Mouse (Mus musculus): Measurements from ENCODE around the gene Tbl1xr1. TPM values are rescaled to one million over a fixed set of nuclear protein-coding genes. Genes with fewer than 3 reads are reported as not detected.

Gene Tbl1xr1
- polyA plus RNA-seq (2016; fragmentation: Nextera tagmentation; extraction: Ambion mirVana): 23.0 and 25.7 TPM in 2 replicates

DNA sequence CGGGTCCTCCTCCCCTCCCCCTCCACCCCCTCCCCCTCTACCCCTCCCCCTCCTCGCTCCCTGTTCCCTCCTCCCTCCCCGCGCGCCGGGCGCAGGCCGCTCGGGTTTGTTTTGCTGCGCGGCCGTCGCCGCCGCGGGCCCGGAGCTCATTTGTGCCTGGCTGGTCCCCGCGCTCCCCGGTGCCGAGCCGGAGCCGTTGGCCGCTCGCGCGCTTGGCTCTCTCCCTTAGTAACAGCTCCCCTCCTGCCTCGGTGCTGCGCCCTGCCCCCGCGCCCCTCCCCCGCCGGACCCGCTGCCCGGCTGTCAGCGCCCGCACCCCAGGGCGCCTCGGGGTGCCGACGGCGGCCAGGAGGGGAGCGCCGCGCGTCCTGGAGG, at the start of gene Tbl1xr1:
TSS of gene Tbl1xr1 (plus strand) at position 92 of the 375 bp plus-strand sequence.
- Histone ChIP-seq H3K27ac (replicated peaks) (peak within 1 kb of the TSS; percentile 99), H3K9me3 (no peaks in the 10 kb centered on the region)
- WGBS: 0% methylated on average over 37 of the region's 46 CpGs

GRCm38 (mm10) chr3:22038004-22038403, 38.4 kb upstream of the Tbl1xr1 start:
- H3K36me3 ChIP-seq (replicated peaks): no peaks in the 10 kb centered on the region
- WGBS: 13% methylated on average over 4 of the region's 4 CpGs
- H3K4me3 ChIP-seq: no peak overlapping the region
- no peaks in the 10 kb centered on the region for H3K9me3 ChIP-seq
- peaks cover 4% of the 10 kb centered on the region; the same call in 1 of the 2 replicates for H3K4me1 ChIP-seq
- no peak for DNase-seq (ENCODE audit: low spot score)
- H3K27ac ChIP-seq (replicated peaks): no peak overlapping the region
- H3K27me3 ChIP-seq (replicated peaks; ENCODE audit: low read depth, poor library complexity, severe bottlenecking): no peaks in the 10 kb centered on the region

More for the DNA sequence above, at the start of gene Tbl1xr1:
- Histone ChIP-seq H3K4me3 (peak within 1 kb of the TSS; percentile 89), H3K4me1 (peaks cover 35% of the 10 kb centered on the region), H3K36me3 (replicated peaks) (peaks cover 11% of the 10 kb centered on the region), H3K27me3 (replicated peaks; ENCODE audit: low read depth, poor library complexity, severe bottlenecking) (no peaks in the 10 kb centered on the region)
- no peak for DNase-seq (ENCODE audit: low spot score)

- WGBS: 89% methylated on average over 8 of the region's 8 CpGs
- peaks cover 3% of the 10 kb centered on the region; the same call in 1 of the 2 replicates for H3K9me3 ChIP-seq
- H3K4me3 ChIP-seq: no peak overlapping the region
- no peak overlapping the region for H3K27ac ChIP-seq (replicated peaks)
- DNase-seq (ENCODE audit: low spot score): no peak
- H3K4me1 ChIP-seq: peaks cover 4% of the 10 kb centered on the region; the same call in 1 of the 2 replicates
- no peaks in the 10 kb centered on the region for H3K27me3 ChIP-seq (replicated peaks; ENCODE audit: low read depth, poor library complexity, severe bottlenecking)
- no peaks in the 10 kb centered on the region for H3K36me3 ChIP-seq (replicated peaks)
Measured at GRCm38 (mm10) chr3:22039036-22039795, 37.2 kb upstream of the Tbl1xr1 start.

DNA sequence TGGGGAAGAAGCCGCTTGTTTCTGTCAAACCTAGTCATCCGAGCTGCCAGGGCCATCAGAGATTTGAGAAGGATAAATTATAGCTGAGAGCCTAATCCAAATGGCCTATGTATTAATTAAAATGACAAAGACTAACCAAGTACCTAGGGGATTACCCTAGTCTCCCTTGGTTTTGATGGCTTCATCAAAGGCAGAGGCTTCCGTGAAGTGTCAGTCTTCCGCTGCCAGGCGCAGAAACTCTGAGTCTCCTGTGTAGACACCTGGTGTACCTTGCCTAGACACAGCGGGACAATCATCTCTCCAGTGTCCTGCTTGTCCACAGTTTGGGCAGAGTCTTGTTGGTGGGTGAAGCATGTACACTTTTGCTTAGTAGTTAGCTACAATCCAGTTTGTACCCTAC, 35.8 kb upstream of the Tbl1xr1 start:
- DNase-seq (ENCODE audit: low spot score): no peak
- H3K36me3 ChIP-seq (replicated peaks): no peaks in the 10 kb centered on the region
- 74% methylated on average over 6 of the region's 6 CpGs for WGBS

DNA sequence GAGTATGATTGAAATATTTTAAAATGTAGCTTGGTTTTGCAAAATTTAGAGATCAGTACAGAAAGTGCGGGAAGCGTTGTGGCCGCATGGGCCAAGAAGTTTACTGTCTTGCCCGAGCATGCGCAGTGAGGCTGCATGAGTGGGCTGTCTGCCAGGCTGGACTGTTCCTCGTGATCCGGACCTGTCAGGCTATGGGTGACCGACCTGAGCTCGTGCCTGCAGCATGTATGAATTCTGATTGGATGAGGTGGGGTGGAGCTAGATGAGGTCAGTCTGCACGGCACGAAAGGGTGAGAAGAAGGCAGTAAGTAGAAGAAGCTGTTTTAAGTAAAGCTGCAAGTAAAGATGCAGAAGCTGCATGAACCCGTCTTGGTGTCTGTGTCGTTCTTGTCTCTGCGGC, 29.2 kb upstream of the Tbl1xr1 start:
- no peaks in the 10 kb centered on the region for H3K27me3 ChIP-seq (replicated peaks; ENCODE audit: low read depth, poor library complexity, severe bottlenecking)
- H3K9me3 ChIP-seq: peaks cover 6% of the 10 kb centered on the region; the same call in 1 of the 2 replicates
- WGBS: 91% methylated on average over 14 of the region's 14 CpGs
- H3K4me1 ChIP-seq: no peaks in the 10 kb centered on the region
- no peak overlapping the region for H3K27ac ChIP-seq (replicated peaks)
- DNase-seq (ENCODE audit: low spot score): no peak
- no peak overlapping the region for H3K4me3 ChIP-seq
- no peaks in the 10 kb centered on the region for H3K36me3 ChIP-seq (replicated peaks)

More for the DNA sequence above, 35.8 kb upstream of the Tbl1xr1 start:
- Histone ChIP-seq H3K4me3 (no peak overlapping the region), H3K27me3 (replicated peaks; ENCODE audit: low read depth, poor library complexity, severe bottlenecking) (no peaks in the 10 kb centered on the region), H3K4me1 (peaks cover 4% of the 10 kb centered on the region; the same call in 1 of the 2 replicates), H3K9me3 (peaks cover 3% of the 10 kb centered on the region; the same call in 1 of the 2 replicates), H3K27ac (replicated peaks) (no peak overlapping the region)

DNA sequence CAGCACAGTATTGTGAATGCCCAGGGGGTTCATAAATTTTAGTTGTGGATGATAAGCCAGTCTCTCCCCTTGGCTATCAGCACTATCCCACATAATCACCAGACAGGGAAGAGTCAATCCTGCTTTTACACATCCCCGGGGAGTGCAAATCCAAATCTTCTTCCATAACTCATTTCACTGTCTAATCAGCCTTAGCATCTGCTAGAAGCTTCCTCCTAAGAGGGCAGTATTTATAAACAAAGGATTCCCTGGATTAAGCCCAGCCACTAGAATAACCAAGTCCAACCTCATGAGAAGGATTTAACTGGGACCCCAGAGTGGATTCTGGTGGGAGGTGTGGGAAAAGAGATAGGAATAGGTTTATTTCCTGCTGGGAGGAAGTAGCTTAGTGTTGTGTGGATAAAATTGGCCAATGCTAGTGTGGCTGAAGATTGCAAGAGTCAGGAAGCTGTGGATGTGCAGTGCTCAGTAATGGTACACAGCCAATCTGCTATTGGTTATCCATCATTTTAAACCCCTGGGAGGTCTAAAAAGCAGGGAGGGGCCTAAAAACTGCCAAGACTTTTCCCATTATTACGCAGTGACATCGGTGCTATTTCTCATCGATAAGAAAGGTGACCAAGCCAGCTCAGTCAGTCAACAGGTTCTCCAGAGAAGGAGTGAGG, 19.7 kb upstream of the Tbl1xr1 start:
- Histone ChIP-seq H3K36me3 (replicated peaks) (no peaks in the 10 kb centered on the region), H3K27me3 (replicated peaks; ENCODE audit: low read depth, poor library complexity, severe bottlenecking) (no peaks in the 10 kb centered on the region), H3K27ac (replicated peaks) (no peak overlapping the region), H3K9me3 (no peaks in the 10 kb centered on the region), H3K4me3 (no peak overlapping the region), H3K4me1 (no peaks in the 10 kb centered on the region)
- 92% methylated on average over 4 of the region's 4 CpGs for whole genome bisulfite sequencing
- no peak for DNase-seq (ENCODE audit: low spot score)

- Histone ChIP-seq H3K27me3 (replicated peaks; ENCODE audit: low read depth, poor library complexity, severe bottlenecking) (no peaks in the 10 kb centered on the region), H3K9me3 (no peaks in the 10 kb centered on the region), H3K4me3 (no peak overlapping the region), H3K36me3 (replicated peaks) (no peaks in the 10 kb centered on the region), H3K4me1 (no peaks in the 10 kb centered on the region), H3K27ac (replicated peaks) (no peak overlapping the region)
- no peak for DNase-seq (ENCODE audit: low spot score)
- 87% methylated on average over 7 of the region's 7 CpGs for WGBS
Measured at GRCm38 (mm10) chr3:22058206-22058804, 18.1 kb upstream of the Tbl1xr1 start.

DNA sequence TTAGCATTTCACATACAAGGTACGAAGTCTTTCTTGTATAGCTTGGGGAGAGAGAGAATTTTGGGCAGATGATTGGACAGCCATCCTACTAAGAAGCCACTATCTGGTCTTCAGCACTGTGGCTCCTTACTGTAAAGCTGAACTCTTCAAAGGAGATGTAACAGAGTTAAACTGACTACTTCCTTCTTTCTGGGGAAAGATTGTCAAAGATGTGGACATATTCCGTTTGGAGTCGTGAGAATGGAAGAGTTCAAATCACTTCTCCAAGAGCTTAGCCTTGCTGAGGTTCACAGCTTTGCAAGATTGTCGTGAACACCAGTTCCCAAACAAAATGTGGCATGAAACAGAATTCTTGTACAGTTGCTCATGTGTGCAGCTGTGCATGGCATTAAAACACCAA, 15.3 kb upstream of the Tbl1xr1 start:
- H3K4me3 ChIP-seq: no peak overlapping the region
- 89% methylated on average over 4 of the region's 4 CpGs for WGBS
- no peak overlapping the region for H3K27ac ChIP-seq (replicated peaks)
- H3K36me3 ChIP-seq (replicated peaks): no peaks in the 10 kb centered on the region
- H3K9me3 ChIP-seq: no peaks in the 10 kb centered on the region
- H3K27me3 ChIP-seq (replicated peaks; ENCODE audit: low read depth, poor library complexity, severe bottlenecking): no peaks in the 10 kb centered on the region
- H3K4me1 ChIP-seq: no peaks in the 10 kb centered on the region
- DNase-seq (ENCODE audit: low spot score): no peak

DNA sequence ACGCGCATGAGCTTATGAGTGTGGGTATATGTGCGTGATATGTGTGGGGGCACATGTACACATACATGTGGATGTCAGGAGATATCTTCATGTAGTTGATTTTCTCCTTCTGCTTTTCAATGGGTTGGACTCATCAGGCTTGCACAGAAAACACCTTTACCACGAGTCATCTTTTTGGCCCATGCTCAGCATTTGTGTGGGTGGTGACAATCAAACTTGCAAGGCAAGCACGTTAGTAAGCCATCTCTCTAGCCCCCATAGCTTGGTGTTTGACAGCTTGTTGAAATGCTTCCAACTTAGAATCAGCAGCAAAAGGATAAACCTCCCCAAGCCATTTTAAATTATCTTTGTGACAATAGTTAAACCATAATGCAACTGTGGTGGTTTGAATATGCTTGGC, 7.8 kb upstream of the Tbl1xr1 start:
- H3K4me1 ChIP-seq: no peaks in the 10 kb centered on the region
- DNase-seq (ENCODE audit: low spot score): no peak
- 87% methylated on average over 5 of the region's 5 CpGs for WGBS
- no peaks in the 10 kb centered on the region for H3K9me3 ChIP-seq
- H3K27ac ChIP-seq (replicated peaks): no peak overlapping the region
- H3K27me3 ChIP-seq (replicated peaks; ENCODE audit: low read depth, poor library complexity, severe bottlenecking): no peaks in the 10 kb centered on the region
- no peaks in the 10 kb centered on the region for H3K36me3 ChIP-seq (replicated peaks)
- no peak overlapping the region for H3K4me3 ChIP-seq

GRCm38 (mm10) chr3:22073916-22074315, 2.5 kb upstream of the Tbl1xr1 start:
- no peak for DNase-seq (ENCODE audit: low spot score)
- peaks cover 26% of the 10 kb centered on the region for H3K4me1 ChIP-seq
- no peak overlapping the region for H3K4me3 ChIP-seq

GRCm38 (mm10) chr3:22074591-22075294, 1.7 kb upstream of the Tbl1xr1 start:
- no peaks in the 10 kb centered on the region for H3K9me3 ChIP-seq
- no peaks in the 10 kb centered on the region for H3K27me3 ChIP-seq (replicated peaks; ENCODE audit: low read depth, poor library complexity, severe bottlenecking)
- peak; percentile 40 for DNase-seq (ENCODE audit: low spot score)
- peaks cover 9% of the 10 kb centered on the region for H3K36me3 ChIP-seq (replicated peaks)
- H3K4me3 ChIP-seq: peak overlapping the region; percentile 89
- H3K4me1 ChIP-seq: peaks cover 34% of the 10 kb centered on the region
- 25% methylated on average over 11 of the region's 11 CpGs for WGBS
- H3K27ac ChIP-seq (replicated peaks): peak overlapping the region; percentile 99

More at GRCm38 (mm10) chr3:22073916-22074315, 2.5 kb upstream of the Tbl1xr1 start:
- Histone ChIP-seq H3K36me3 (replicated peaks) (0 out of 2 replicates have a peak, but pooled peaks cover under 1% of the 10 kb centered on the region), H3K27me3 (replicated peaks; ENCODE audit: low read depth, poor library complexity, severe bottlenecking) (no peaks in the 10 kb centered on the region), H3K27ac (replicated peaks) (no peak overlapping the region), H3K9me3 (no peaks in the 10 kb centered on the region)
- WGBS: 58% methylated on average over 1 of the region's 1 CpGs

DNA sequence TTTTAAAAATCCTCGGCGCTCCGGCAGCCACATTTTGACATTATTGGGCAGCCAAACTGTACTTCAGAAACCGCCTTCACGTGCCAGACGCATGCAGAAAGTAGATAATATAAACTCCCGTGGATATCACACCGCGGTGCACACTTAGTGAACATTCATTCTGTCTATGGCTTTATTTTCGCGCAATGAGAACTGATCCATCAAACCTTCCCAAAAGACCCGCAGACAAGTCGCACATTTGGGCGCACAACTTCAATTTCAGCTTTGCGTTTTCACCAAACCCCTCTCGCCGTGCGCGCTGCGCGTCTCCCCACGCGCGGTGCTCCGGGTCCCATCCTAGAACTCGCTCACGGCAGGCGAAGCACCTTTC, 950 bp upstream of the Tbl1xr1 start:
- Histone ChIP-seq H3K9me3 (no peaks in the 10 kb centered on the region), H3K27me3 (replicated peaks; ENCODE audit: low read depth, poor library complexity, severe bottlenecking) (no peaks in the 10 kb centered on the region), H3K27ac (replicated peaks) (peak overlapping the region; percentile 99), H3K4me1 (peaks cover 35% of the 10 kb centered on the region), H3K4me3 (peak overlapping the region; percentile 89), H3K36me3 (replicated peaks) (peaks cover 11% of the 10 kb centered on the region)
- DNase-seq (ENCODE audit: low spot score): no peak
- under 1% methylated on average over 28 of the region's 28 CpGs for WGBS

Measured in embryonic facial prominence, embryonic 10.5 days (tissue).